Mouse (Mus musculus) testis, adult 10 weeks (tissue): Measurements from ENCODE around the gene Arglu1. TPM values are rescaled to one million over a fixed set of nuclear protein-coding genes. Genes with fewer than 3 reads are reported as not detected.

Experiments
- polyA plus RNA-seq: library from polyadenylated mRNA; stranded (reverse); fragments of 350-450 nt; fragmentation: Illumina TruSeq; extraction: RNeasy Lipid Tissue Mini Kit (QIAGEN cat#74804); gene quantifications from one replicate; pipeline ENCODE4 v1.2.3, GENCODE M21; 2014; ENCODE audit warnings: low read depth, low replicate concordance

Gene Arglu1
- 96.9 TPM for polyA plus RNA-seq

GRCm38 (mm10) chr8:8690146-8691092 lies at the start of gene Arglu1:
Gene Arglu1, minus strand, starts transcription at chr8:8690521.

GRCm38 (mm10) chr8:8661103-8661758 lies 29.1 kb downstream of the Arglu1 start, which contains the start of gene Efnb2:
Gene Efnb2, minus strand, starts transcription at chr8:8661242.

Other genes starting within 250 kb of the Arglu1 start
- gene Efnb2, start 29.3 kb downstream of the Arglu1 start, polyA plus RNA-seq: 4.1 TPM